Mouse (Mus musculus) mature B cell (primary cell): ENCODE data around the gene Asna1.

ENCODE experiments used
- in situ Hi-C: fragments of 300-500 bp; cut with MboI; formaldehyde crosslinking; loops from 2 replicates; pipeline ENCODE4 v1.14.3; 2019

Gene Asna1

GRCm38 (mm10) chr8:85035165-85035727, 10.2 kb upstream of the Asna1 start:
- in situ Hi-C loops = no loop called here

DNA sequence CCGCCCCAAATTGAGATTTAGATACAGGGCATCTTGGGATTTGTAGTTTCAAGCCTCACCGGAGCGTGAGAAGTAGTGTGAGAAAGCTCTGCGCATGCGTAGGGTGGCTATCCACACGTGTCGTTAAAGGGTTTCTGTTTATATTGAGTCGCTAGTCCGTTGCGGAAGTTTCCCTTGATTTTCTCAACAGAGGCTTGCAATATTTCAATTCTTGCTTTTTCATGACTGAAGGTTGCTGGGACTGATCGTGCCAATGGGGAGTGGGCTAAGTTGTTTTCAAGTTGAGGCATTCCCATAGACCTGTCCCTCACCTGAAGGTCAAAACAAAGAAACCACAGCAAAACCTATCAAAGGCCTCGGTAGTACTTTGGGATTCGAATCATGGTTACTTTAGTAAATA, 9.7 kb upstream of the Asna1 start:
- in situ Hi-C loops = no loop called here

DNA sequence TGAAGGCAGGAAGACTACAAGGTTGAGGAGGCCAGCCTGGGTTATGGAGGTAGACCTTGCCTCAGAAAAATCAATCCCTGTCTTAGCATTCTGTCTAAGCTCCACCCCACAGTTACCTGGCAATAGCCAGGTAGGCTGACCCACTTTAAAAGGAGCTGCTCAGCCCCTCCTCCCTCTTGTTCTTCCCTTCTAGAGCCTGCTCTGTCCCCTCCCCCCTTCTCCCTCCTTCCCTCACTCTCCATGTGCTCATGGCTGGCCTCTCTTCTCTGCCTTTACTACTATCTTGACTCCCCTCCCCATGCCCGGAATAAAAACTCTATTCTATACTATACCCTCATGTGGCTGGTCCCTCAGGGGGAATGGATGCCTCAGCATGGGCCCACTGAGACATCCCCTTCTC, 8.8 kb upstream of the Asna1 start:
- in situ Hi-C loops = no loop called here

GRCm38 (mm10) chr8:85032622-85033311, 7.7 kb upstream of the Asna1 start:
- in situ Hi-C loops = no loop called here

- in situ Hi-C loops = no loop called here
Observed at GRCm38 (mm10) chr8:85029271-85029670, 4.2 kb upstream of the Asna1 start.

- in situ Hi-C loops = no loop called here
Observed at GRCm38 (mm10) chr8:85027922-85028321, 2.8 kb upstream of the Asna1 start.

- in situ Hi-C loops = no loop called here
Observed at GRCm38 (mm10) chr8:85027516-85027855, 2.4 kb upstream of the Asna1 start.

DNA sequence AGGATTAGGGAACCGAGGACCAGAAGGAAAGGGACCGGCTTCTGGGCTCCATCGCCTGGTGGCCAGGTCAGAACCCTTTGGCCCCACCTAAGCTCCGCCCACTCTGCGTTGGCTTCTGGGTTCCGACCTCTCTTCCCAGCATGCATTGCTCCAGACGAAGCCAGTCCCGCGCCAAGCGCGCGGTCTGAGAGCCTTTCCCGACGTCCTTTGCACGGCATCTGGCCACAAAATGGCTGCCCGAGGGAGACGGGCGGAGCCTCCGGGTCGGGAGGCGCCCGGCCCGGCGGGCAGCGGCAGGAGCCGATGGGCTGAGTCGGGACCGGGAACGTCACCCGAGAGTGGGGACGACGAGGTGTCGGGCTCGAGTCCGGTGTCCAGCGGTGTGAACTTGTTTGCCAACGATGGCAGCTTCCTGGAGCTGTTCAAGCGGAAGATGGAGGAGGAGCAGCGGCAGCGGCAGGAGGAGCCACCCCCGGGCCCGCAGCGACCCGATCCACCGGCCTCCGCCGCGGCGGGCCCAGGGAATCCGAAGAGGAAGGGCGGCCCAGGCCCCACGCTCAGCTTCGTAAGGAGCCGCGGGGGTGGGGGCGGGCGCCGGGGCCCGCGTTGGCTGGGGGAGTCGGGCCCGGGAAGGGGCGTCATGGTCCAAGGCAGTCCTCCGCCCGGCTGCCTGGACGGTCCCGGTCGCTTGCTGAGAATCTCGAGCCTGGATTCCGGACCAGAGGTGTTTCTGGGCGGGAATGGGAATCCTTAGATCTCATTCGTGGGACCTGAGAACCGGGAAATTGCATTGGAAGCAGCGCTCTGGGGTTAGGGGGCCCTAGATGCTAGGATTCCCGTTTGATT, 1.8 kb upstream of the Asna1 start, which contains the start of gene Trir:
Trir (plus strand) TSS at position 154 of the 846 bp plus-strand sequence.
- in situ Hi-C loops = no loop called here

DNA sequence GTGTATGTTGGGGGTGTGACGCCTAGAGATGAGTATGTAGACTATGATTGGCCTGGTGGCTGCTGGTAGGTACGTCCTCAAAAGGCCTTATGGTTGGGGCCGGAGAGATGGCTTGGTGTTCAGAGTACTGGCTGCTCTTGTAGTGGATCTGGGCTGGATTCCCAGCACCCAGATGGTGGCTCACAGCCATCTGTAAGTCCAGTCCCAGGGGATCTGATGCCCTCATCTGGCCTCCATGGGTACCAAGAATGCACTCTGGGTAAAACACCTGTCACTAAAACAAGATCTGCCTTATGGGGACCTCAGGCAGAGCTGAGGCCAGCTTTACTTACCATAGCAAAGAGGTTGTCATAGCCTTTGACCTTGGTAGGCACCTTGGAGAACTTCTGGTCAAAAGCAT, 1.2 kb downstream of the Asna1 start:
- in situ Hi-C loops = no loop called here

- in situ Hi-C loops = no loop called here
Observed at GRCm38 (mm10) chr8:85021514-85022055, 3.5 kb downstream of the Asna1 start.

DNA sequence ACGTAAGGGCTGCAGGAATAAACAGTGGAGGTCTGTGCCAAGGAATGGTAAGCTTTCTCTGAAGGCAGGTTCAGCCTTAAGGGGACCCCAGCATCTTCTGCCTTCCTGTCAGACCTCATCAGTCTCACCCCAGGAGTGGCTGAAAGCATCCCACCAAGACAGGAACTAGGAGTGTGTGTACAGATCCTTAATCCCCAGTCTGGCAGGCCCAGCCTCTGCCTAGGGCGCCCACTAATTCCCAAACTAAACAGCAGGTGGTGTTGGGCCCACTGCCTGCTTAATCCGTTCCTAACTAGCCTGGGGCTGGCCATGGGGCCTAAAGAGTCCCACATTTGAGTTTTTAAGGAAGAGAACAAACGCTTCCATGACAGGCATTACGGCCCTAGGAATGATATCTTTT, 7.9 kb downstream of the Asna1 start:
- in situ Hi-C loops = no loop called here

DNA sequence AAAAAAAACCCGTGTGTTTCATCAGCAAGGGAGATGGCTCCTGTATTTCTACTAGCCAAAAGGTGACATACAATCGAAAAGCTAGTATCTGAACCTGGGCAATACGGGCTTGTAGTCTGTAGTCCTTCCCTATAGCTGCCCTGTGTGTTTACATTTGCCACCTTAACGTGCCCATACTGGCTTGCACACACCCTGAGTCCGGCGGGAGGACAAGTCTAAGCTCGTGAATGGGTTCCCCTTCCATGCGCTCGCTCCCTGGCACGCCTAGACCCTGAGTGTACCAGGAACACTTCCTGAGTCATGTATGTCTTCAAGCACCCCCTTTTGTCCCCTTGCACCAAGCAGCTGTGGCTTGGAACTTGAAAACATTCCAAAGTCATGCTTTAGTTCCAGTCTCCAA, 8.4 kb downstream of the Asna1 start:
- in situ Hi-C loops = no loop called here

GRCm38 (mm10) chr8:85014431-85014830, 10.7 kb downstream of the Asna1 start, which contains the start of gene Best2:
Gene Best2 (minus strand): TSS chr8:85014531.
- in situ Hi-C loops = no loop called here

DNA sequence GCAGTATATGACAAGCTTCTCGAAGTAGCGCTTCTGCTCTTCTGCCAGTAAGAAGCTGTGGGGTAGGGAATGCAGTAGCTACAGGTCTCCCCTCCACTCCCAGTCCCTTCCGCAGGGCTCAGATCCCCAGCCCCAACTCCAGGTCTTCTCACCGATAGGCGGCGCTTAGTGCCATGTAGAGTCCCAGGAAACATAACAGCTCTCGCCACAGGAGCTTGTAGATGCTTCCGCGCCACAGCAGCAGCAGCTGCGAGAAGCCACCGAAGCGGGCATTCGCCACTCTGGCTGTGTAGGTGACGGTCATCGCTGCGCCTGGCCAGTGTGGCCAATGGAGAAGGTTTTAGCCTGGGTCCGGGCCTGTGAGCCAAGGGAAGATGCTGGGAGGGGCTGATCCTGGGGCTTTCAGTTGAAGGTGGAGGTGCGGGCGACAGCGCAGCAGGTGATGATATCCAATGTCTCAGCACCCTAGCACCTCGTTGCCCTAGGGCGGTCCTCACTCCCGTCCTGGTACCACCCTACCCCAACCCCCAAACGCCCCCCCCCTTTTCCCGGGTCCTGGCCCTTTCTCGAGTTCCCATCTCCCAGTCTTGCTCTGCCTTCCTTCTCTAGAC, 11.7 kb downstream of the Asna1 start:
- in situ Hi-C loops = no loop called here

- in situ Hi-C loops = no loop called here
Observed at GRCm38 (mm10) chr8:85011242-85011641, 13.8 kb downstream of the Asna1 start.

GRCm38 (mm10) chr8:85007686-85008085, 17.4 kb downstream of the Asna1 start:
- in situ Hi-C loops = no loop called here

DNA sequence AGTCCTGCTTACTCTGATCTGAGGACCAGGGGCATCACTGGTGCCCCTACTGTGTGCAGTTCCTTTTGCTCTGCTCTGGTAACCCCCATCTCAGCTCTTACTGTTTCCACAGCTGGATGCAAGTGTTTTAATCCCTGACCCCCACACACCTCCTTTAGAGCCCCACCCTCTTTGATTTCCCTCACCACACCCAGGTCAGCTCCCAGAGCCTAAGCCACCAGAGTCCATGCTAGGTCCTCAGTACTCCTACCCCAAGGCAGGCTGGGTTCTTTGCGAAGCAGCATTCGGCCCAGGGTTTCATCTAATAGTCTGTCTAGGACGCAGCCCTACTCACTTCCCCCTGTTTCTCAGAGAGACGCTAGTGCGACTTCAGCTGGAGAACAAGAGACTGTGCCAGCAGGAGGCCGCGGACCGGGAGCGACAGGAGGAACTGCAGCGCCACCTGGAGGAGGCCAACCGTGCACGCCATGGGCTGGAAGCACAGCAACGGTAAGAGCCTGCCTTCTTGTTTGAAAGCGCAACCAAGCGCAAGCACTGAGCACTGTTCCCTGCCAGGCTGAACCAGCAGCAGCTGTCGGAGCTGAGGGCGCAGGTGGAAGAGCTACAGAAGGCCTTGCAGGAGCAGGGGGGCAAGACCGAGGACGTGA, 27.3 kb downstream of the Asna1 start:
- in situ Hi-C loops = no loop called here

GRCm38 (mm10) chr8:84996978-84997377, 28.1 kb downstream of the Asna1 start:
- in situ Hi-C loops = no loop called here

DNA sequence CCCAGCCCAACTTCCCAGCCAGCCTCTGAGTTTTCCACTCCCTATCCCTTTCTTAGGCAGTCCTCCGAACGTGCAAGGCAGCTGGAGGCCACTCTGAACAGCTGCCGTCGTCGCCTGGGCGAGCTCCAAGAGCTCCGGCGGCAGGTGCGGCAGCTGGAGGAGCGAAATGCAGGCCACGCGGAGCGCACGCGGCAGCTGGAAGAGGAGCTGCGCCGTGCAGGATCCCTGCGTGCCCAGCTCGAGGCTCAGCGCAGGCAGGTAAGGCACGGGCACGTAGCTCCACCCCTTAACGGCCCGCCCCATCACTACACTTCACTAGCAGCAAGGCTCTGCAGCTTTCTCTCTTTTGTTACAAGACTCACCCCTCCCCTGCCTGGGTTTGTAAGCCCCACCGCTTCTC, 29.4 kb downstream of the Asna1 start:
- in situ Hi-C loops = no loop called here

DNA sequence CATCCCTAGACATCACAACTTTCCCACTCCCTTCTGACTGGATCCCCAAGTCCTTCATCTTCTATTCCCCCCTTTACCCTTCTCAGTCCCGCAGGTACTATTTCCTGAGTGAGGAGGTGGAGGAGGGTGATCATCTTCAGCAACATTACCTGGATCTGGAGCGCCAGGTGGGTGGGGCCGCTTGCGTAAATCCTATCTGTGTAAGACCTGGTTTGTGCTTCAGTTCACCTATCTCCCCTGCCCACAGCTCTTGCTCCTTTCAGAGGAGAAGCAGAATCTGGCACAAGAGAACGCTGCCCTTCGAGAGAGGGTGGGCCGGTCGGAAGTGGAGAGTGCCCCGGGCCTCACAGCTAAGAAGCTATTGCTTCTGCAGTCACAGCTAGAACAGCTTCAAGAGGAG, 30.7 kb downstream of the Asna1 start:
- in situ Hi-C loops = no loop called here

DNA sequence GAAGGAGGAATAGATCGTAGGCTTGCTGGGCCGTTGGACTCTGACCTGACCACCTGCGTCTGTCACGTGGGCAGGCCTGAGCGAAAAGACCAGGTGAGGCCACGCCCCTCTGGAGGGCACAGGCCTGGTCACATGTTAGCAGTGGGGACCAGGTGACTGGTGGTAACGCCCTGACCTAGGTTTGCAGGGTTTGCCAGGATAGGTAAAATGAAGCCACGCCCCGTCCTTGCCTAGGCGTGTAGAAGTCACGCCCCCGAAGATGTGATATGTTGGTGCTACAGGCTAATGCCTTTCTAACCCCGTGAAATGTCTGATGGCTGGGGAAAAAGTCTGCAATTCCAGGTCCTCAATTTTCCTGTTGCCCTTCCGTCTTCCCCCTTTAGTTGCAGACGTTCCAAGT, 34.2 kb downstream of the Asna1 start:
- in situ Hi-C loops = no loop called here

GRCm38 (mm10) chr8:84990349-84990748, 34.7 kb downstream of the Asna1 start, which contains the start of gene Hook2:
Gene Hook2 (plus strand): TSS chr8:84990603.
- in situ Hi-C loops = no loop called here
